Comparison of ENCODE assay signal across 9 mouse cellular contexts in genomic region chr2:65331321-65331720, GRCm38 (mm10). TPM values are rescaled to one million over a fixed set of nuclear protein-coding genes. Genes with fewer than 3 reads are reported as not detected.
A peak's percentile ranks its signal among the peaks of the same experiment; 100 is the strongest.
DNase-seq lines count a peak whose midpoint lies in the region; ATAC-seq and TF ChIP-seq lines count a peak whose summit lies in the region.
"Had no signal": no experiment of that assay in that cellular context is flagged by ENCODE, and none has a peak within 500 bp of the region (broad histone marks: within the 10 kb centered on the region; RNA-seq: fewer than 3 reads in every experiment).

No protein-coding gene starts in this region.

- H3K4me1 ChIP-seq in midbrain, embryonic 14.5 days (ENCODE audit: control insufficient read depth, insufficient read depth, low read length) = no peaks in the 10 kb centered on the region
- no peaks in the 10 kb centered on the region for H3K4me1 ChIP-seq in midbrain, embryonic 16.5 days (ENCODE audit: control insufficient read depth, insufficient read depth, low read length)
- H3K4me1 ChIP-seq in bone marrow, adult 2 months (ENCODE audit: control insufficient read depth, insufficient read depth, low read length) = no peaks in the 10 kb centered on the region; the same call in 1 of the 2 replicates
- H3K4me1 ChIP-seq: limb, embryonic 15.5 days had no signal

- WGBS in midbrain, embryonic 14.5 days = 77% methylated on average over 2 of the region's 2 CpGs
- WGBS in midbrain, embryonic 16.5 days = 70% methylated on average over 2 of the region's 2 CpGs
- WGBS in bone marrow, adult 2 months = 85% methylated on average over 2 of the region's 2 CpGs

- no peaks in the 10 kb centered on the region for H3K27me3 ChIP-seq in midbrain, embryonic 14.5 days (ENCODE audit: control insufficient read depth, insufficient read depth, low read length)
- H3K27me3 ChIP-seq in midbrain, embryonic 16.5 days (ENCODE audit: control insufficient read depth, insufficient read depth, low read depth, low read length) = no peaks in the 10 kb centered on the region
- H3K27me3 ChIP-seq: limb, embryonic 15.5 days had no signal

- H3K4me2 ChIP-seq in midbrain, embryonic 14.5 days (ENCODE audit: low read length) = no peak overlapping the region
- H3K4me2 ChIP-seq in midbrain, embryonic 16.5 days (ENCODE audit: low read length) = no peak overlapping the region
- H3K4me2 ChIP-seq: limb, embryonic 15.5 days had no signal

- peak; percentile 39; the same call in 1 of the 2 replicates for TF ChIP-seq CTCF in bone marrow, adult 2 months (IDR thresholded peaks at IDR 0.05; ENCODE audit: control insufficient read depth, insufficient read depth, low read length)

- no peak for TF ChIP-seq POLR2A in bone marrow, adult 2 months (IDR thresholded peaks at IDR 0.05; ENCODE audit: borderline replicate concordance, control insufficient read depth, low read depth, low read length)

- no peak overlapping the region for H3K27ac ChIP-seq in midbrain, embryonic 14.5 days (replicated peaks; ENCODE audit: low read depth, low read length)
- H3K27ac ChIP-seq in midbrain, embryonic 16.5 days (ENCODE audit: low read length) = no peak overlapping the region
- no peak overlapping the region for H3K27ac ChIP-seq in bone marrow, adult 2 months (ENCODE audit: control insufficient read depth, insufficient read depth, low read depth, low read length, poor library complexity)
- H3K27ac ChIP-seq: limb, embryonic 15.5 days had no signal

- ATAC-seq in midbrain, embryonic 14.5 days (ENCODE audit: low FRiP score, low TSS enrichment) = no peak
- no peak for ATAC-seq in midbrain, embryonic 16.5 days

- no peaks in the 10 kb centered on the region for H3K36me3 ChIP-seq in midbrain, embryonic 14.5 days (ENCODE audit: control insufficient read depth, insufficient read depth, low read length)
- H3K36me3 ChIP-seq in midbrain, embryonic 16.5 days (ENCODE audit: control insufficient read depth, insufficient read depth, low read length) = no peaks in the 10 kb centered on the region
- H3K36me3 ChIP-seq: limb, embryonic 15.5 days had no signal

- peak; percentile 43 for DNase-seq in midbrain, embryonic 14.5 days
- peak; percentile 3 for DNase-seq in MEL-GATA-1-ER (ENCODE audit: extremely low read depth, low read depth)
- peak; percentile 19 to 29 for DNase-seq in gastrocnemius, postnatal 4 days (ENCODE audit: low spot score in 2 of 2)
- peak; percentile 32 to 45 for DNase-seq in layer of hippocampus, postnatal 10 days (ENCODE audit: low spot score in 2 of 2)
- DNase-seq in spleen, postnatal 10 days (ENCODE audit: low spot score in 2 of 2) = peak; percentile 11 to 70

- H3K9me3 ChIP-seq in midbrain, embryonic 14.5 days (ENCODE audit: control insufficient read depth, low read length) = no peaks in the 10 kb centered on the region
- H3K9me3 ChIP-seq in midbrain, embryonic 16.5 days (replicated peaks; ENCODE audit: control insufficient read depth, low read length, poor library complexity, severe bottlenecking) = 0 out of 2 replicates have a peak, but pooled peaks cover 4% of the 10 kb centered on the region
- H3K9me3 ChIP-seq: limb, embryonic 15.5 days had no signal

- H3K4me3 ChIP-seq in midbrain, embryonic 14.5 days (replicated peaks; ENCODE audit: low read depth, low read length) = no peak overlapping the region
- no peak overlapping the region for H3K4me3 ChIP-seq in midbrain, embryonic 16.5 days (ENCODE audit: low read depth, low read length)
- H3K4me3 ChIP-seq in bone marrow, adult 2 months (replicated peaks; ENCODE audit: control insufficient read depth, low read depth, low read length) = no peak overlapping the region
- H3K4me3 ChIP-seq: limb, embryonic 15.5 days had no signal

- no peak overlapping the region for H3K9ac ChIP-seq in midbrain, embryonic 14.5 days (replicated peaks; ENCODE audit: low read length)
- no peak overlapping the region for H3K9ac ChIP-seq in midbrain, embryonic 16.5 days (ENCODE audit: low read depth, low read length)
- H3K9ac ChIP-seq: limb, embryonic 15.5 days had no signal

RNA-seq across cellular contexts. Expression of gene Slc38a11, which starts 32.5 kb away (rescaled TPM):
- 1.3 and 2.3 TPM in 2 replicates for polyA plus RNA-seq in midbrain, embryonic 14.5 days (2014; fragmentation: Nextera tagmentation; extraction: Ambion mirVana)
- 1.3 and 1.6 TPM in 2 replicates for polyA plus RNA-seq in midbrain, embryonic 16.5 days (2015; fragmentation: Nextera tagmentation; extraction: Ambion mirVana)
- not detected in 2 replicates for polyA plus RNA-seq in bone marrow, adult 2 months (2011; ENCODE audit: insufficient read depth, insufficient read length, low replicate concordance, missing spikeins)
- total RNA-seq in gastrocnemius, postnatal 4 days (2021) = under 1 TPM; 0.41 to 0.86 TPM
- total RNA-seq in layer of hippocampus, postnatal 10 days (2021) = 1 to 10 TPM; 2.6 to 3.5 TPM
- polyA plus RNA-seq: stomach, embryonic 14.5 days had no signal
